Mouse (Mus musculus) left cerebral cortex, postnatal 25 days (tissue): ENCODE data around the gene Psen1. TPM values are rescaled to one million over a fixed set of nuclear protein-coding genes. Genes with fewer than 3 reads are reported as not detected.

Experiments used
- DNase-seq, 2 experiments: peaks; one replicate each; pipeline ENCODE4 v3.0.0; 2022; ENCODE audit warnings: low spot score in 2 of 2, mixed read lengths in 1 of 2
- intact Hi-C: fragments of 180-260 bp; cut with DNase I; formaldehyde crosslinking; loops from one replicate; pipeline ENCODE4 v1.15.1; 2025
- total RNA-seq, 2 experiments: library from RNA; stranded (reverse); gene quantifications; 2 replicates each; pipeline ENCODE4 v1.2.3; 2021

Gene Psen1
- total RNA-seq, 2 experiments from 2014 or later: 64.9 to 68.1 TPM

- no peak for DNase-seq
- intact Hi-C loops: no loop called here
Measured at GRCm38 (mm10) chr12:83768235-83768899, 80.4 kb downstream of the Psen1 start.

GRCm38 (mm10) chr12:83770418-83771256 is 82.7 kb downstream of the Psen1 start:
- no peak for DNase-seq
- intact Hi-C loops: loop anchor here (2.0 kb wide), 1 partner anchor 54 kb away; no protein-coding TSS in a partner anchor

- DNase-seq: no peak
- intact Hi-C loops: no loop called here
Measured at GRCm38 (mm10) chr12:83775621-83776020, 87.7 kb downstream of the Psen1 start.

GRCm38 (mm10) chr12:83776766-83777165 is 88.8 kb downstream of the Psen1 start:
- DNase-seq: no peak
- intact Hi-C loops: no loop called here

GRCm38 (mm10) chr12:83780181-83780580 is 92.2 kb downstream of the Psen1 start:
- intact Hi-C loops: no loop called here
- no peak for DNase-seq

- DNase-seq: no peak
- intact Hi-C loops: no loop called here
Measured at GRCm38 (mm10) chr12:83781204-83781603, 93.3 kb downstream of the Psen1 start.

- intact Hi-C loops: no loop called here
- no peak for DNase-seq
Measured at GRCm38 (mm10) chr12:83781640-83782278, 93.8 kb downstream of the Psen1 start.

DNA sequence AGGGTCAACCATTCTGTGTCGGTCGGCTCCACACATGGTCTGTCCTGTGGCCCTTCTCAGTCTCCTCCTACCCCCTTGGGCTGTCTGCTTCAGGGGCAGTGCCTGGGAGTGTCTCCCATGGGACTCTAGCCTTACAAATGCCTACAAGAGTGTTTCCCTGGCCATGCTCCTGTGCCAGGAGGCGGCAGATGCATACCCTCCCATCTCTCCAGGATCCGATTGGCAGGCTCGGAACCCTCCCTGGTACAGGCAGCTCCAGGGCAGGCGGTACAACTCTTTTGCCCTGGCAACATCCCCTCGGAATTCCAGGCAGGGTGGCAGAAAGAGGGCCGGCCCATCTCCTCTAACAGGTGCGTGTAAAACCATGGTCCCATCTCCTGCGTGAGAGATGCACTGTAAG is 94.7 kb downstream of the Psen1 start:
- DNase-seq: no peak
- intact Hi-C loops: no loop called here

Other genes starting within 250 kb of the Psen1 start
- gene Dpf3, start 200.4 kb upstream of the Psen1 start, total RNA-seq: 1 to 10 TPM; 6.4 to 6.5 TPM
- gene Dcaf4, start 167.7 kb upstream of the Psen1 start, total RNA-seq: 10 to 100 TPM; 23.7 to 24.4 TPM
- 10 to 100 TPM; 44.1 to 47.6 TPM for gene Zfyve1, start 90.9 kb upstream of the Psen1 start, total RNA-seq
- 100 to 1,000 TPM; 107 to 124 TPM for gene Rbm25, start 56.9 kb upstream of the Psen1 start, total RNA-seq
- gene Papln, start 75.5 kb downstream of the Psen1 start, total RNA-seq: 1 to 10 TPM; 7.3 to 9.4 TPM
- gene Numb, start 233.8 kb downstream of the Psen1 start, total RNA-seq: 10 to 100 TPM; 68.3 to 74.5 TPM